In genomic region chr19:6978639-6978974, GRCm38 (mm10) we compare ENCODE assay signal across 8 mouse cellular contexts. TPM values are rescaled to one million over a fixed set of nuclear protein-coding genes. Genes with fewer than 3 reads are reported as not detected.
A peak's percentile ranks its signal among the peaks of the same experiment; 100 is the strongest.
DNase-seq lines count a peak whose midpoint lies in the region; ATAC-seq and TF ChIP-seq lines count a peak whose summit lies in the region.

No protein-coding gene starts in this region.

- no peak for TF ChIP-seq EP300 in CH12.LX (IDR thresholded peaks at IDR 0.05; ENCODE audit: low read length)

- in situ Hi-C loops in CH12.LX (cut with MboI; ENCODE audit: low pct_ligation_motif_present, low pct_unique_long_range_greater_than_20kb, low sequenced_read_pairs): no loop called here

- H3K9me3 ChIP-seq in CH12.LX (replicated peaks; ENCODE audit: low read length): no peaks in the 10 kb centered on the region
- H3K9me3 ChIP-seq in forebrain, embryonic 16.5 days (ENCODE audit: control insufficient read depth, low read length): no peaks in the 10 kb centered on the region
- H3K9me3 ChIP-seq in liver, embryonic 15.5 days (replicated peaks): no peaks in the 10 kb centered on the region

- H3K36me3 ChIP-seq in CH12.LX (replicated peaks in 1 of 2; ENCODE audit: control insufficient read depth in 1 of 2, insufficient read depth in 1 of 2, low read length in 1 of 2): peaks cover 20 to 42% of the 10 kb centered on the region in 2 experiments
- H3K36me3 ChIP-seq in forebrain, embryonic 16.5 days (ENCODE audit: control insufficient read depth, insufficient read depth): peaks cover 8% of the 10 kb centered on the region
- peaks cover 33% of the 10 kb centered on the region for H3K36me3 ChIP-seq in liver, embryonic 15.5 days (replicated peaks)

- ATAC-seq in forebrain, embryonic 16.5 days: no peak
- no peak for ATAC-seq in liver, embryonic 15.5 days (ENCODE audit: insufficient read depth)

- no peaks in the 10 kb centered on the region for H3K27me3 ChIP-seq in CH12.LX (replicated peaks)
- no peaks in the 10 kb centered on the region for H3K27me3 ChIP-seq in forebrain, embryonic 16.5 days (replicated peaks; ENCODE audit: control insufficient read depth, insufficient read depth, low read length)
- no peaks in the 10 kb centered on the region for H3K27me3 ChIP-seq in liver, embryonic 15.5 days

- intact Hi-C loops in gastrocnemius, adult 2 months (cut with DNase I): no loop called here

- TF ChIP-seq POLR2A in CH12.LX (IDR thresholded peaks at IDR 0.05; ENCODE audit: low read depth, low read length): no peak

- peak overlapping the region; percentile 69 for H3K4me2 ChIP-seq in CH12.LX (ENCODE audit: insufficient read depth, low read depth, poor library complexity, severe bottlenecking)
- peak overlapping the region; percentile 75 for H3K4me2 ChIP-seq in forebrain, embryonic 16.5 days (ENCODE audit: low read length)
- H3K4me2 ChIP-seq in liver, embryonic 15.5 days: peak overlapping the region; percentile 98

- H3K4me1 ChIP-seq in CH12.LX (ENCODE audit: control insufficient read depth in 1 of 2, insufficient read depth in 2 of 2): peaks cover 15 to 49% of the 10 kb centered on the region in 2 experiments
- H3K4me1 ChIP-seq in forebrain, embryonic 16.5 days (replicated peaks; ENCODE audit: control insufficient read depth, insufficient read depth, low read length): peaks cover 43% of the 10 kb centered on the region
- peaks cover 76% of the 10 kb centered on the region for H3K4me1 ChIP-seq in liver, embryonic 15.5 days (replicated peaks)

- no peak for DNase-seq in gastrocnemius, adult 2 months
- no peak for DNase-seq in gastrocnemius, adult 18-20 months (ENCODE audit: low spot score)
- no peak for DNase-seq in CH12.LX (ENCODE audit: extremely low read depth)
- DNase-seq in cerebellum, adult 11-12 months: no peak
- no peak for DNase-seq in cerebellum, adult 11 months
- no peak for DNase-seq in thymus, postnatal 14 days

- WGBS in forebrain, embryonic 16.5 days: 60% methylated on average over 3 of the region's 3 CpGs
- WGBS in liver, embryonic 15.5 days (ENCODE audit: insufficient replicate concordance): 32% methylated on average over 3 of the region's 3 CpGs

- H3K79me2 ChIP-seq in CH12.LX (replicated peaks; ENCODE audit: control insufficient read depth, extremely low read depth, insufficient read depth, poor library complexity, severe bottlenecking): peaks cover 29% of the 10 kb centered on the region

- H3K4me3 ChIP-seq in gastrocnemius, adult 2 months: peak overlapping the region; percentile 95
- H3K4me3 ChIP-seq in CH12.LX (replicated peaks in 1 of 3; ENCODE audit: low read depth in 2 of 3, low read length in 2 of 3, poor library complexity in 1 of 3): peak overlapping the region; percentile 66 to 83 (median 68)
- peak overlapping the region; percentile 80 for H3K4me3 ChIP-seq in forebrain, embryonic 16.5 days (replicated peaks; ENCODE audit: low read length)
- peak overlapping the region; percentile 77 for H3K4me3 ChIP-seq in liver, embryonic 15.5 days (replicated peaks)

- TF ChIP-seq RAD21 in CH12.LX (IDR thresholded peaks at IDR 0.05; ENCODE audit: low read depth, low read length): no peak

- H3K27ac ChIP-seq in gastrocnemius, adult 2 months: peak overlapping the region; percentile 100
- peak overlapping the region; percentile 32; the same call in 1 of the 2 replicates for H3K27ac ChIP-seq in CH12.LX (ENCODE audit: insufficient read depth, low read depth)
- peak overlapping the region; percentile 95 for H3K27ac ChIP-seq in forebrain, embryonic 16.5 days (ENCODE audit: low read length)
- H3K27ac ChIP-seq in liver, embryonic 15.5 days (replicated peaks): peak overlapping the region; percentile 91

- no peak for TF ChIP-seq CTCF in gastrocnemius, adult 2 months (IDR thresholded peaks at IDR 0.05)
- TF ChIP-seq CTCF in CH12.LX (conservative IDR thresholded peaks at IDR 0.05 in 1 of 2, IDR thresholded peaks at IDR 0.05 in 1 of 2; ENCODE audit: low read depth in 2 of 2, low read length in 2 of 2): no peak

- dilution Hi-C loops in CH12.LX (cut with MboI; ENCODE audit: extremely low pct_ligation_motif_present, extremely low pct_unique_long_range_greater_than_20kb, low sequenced_read_pairs): no loop called here

- peak overlapping the region; percentile 50; the same call in 1 of the 2 replicates for H3K9ac ChIP-seq in CH12.LX (ENCODE audit: insufficient read depth, low read depth)
- peak overlapping the region; percentile 60 for H3K9ac ChIP-seq in forebrain, embryonic 16.5 days (replicated peaks; ENCODE audit: low read depth, low read length)
- H3K9ac ChIP-seq in liver, embryonic 15.5 days: peak overlapping the region; percentile 71

TF ChIP-seq in CH12.LX, 34 proteins besides CTCF, POLR2A, EP300 and RAD21:
- TF ChIP-seq USF2 (conservative IDR thresholded peaks at IDR 0.05; ENCODE audit: low read depth, low read length) (no peak), JUN (IDR thresholded peaks at IDR 0.05; ENCODE audit: insufficient read depth, low read depth, low read length) (no peak), NELFE (IDR thresholded peaks at IDR 0.05; ENCODE audit: low read depth, low read length) (no peak), HCFC1 (IDR thresholded peaks at IDR 0.05; ENCODE audit: low read depth, low read length) (no peak), GABPA (IDR thresholded peaks at IDR 0.05; ENCODE audit: insufficient replicate concordance, low read depth, low read length) (no peak), SMC3 (IDR thresholded peaks at IDR 0.05; ENCODE audit: low read depth, low read length) (no peak), USF1 (IDR thresholded peaks at IDR 0.05; ENCODE audit: low read depth, low read length) (no peak), MAX (IDR thresholded peaks at IDR 0.05; ENCODE audit: low read length) (no peak), MYC (IDR thresholded peaks at IDR 0.05; ENCODE audit: low read depth, low read length) (no peak), BHLHE40 (IDR thresholded peaks at IDR 0.05; ENCODE audit: low read depth, low read length) (no peak), MEF2A (IDR thresholded peaks at IDR 0.05; ENCODE audit: borderline replicate concordance, low read depth, low read length) (no peak), KAT2A (IDR thresholded peaks at IDR 0.05; ENCODE audit: insufficient replicate concordance, low read length) (no peak), TBP (conservative IDR thresholded peaks at IDR 0.05; ENCODE audit: low read depth, low read length) (no peak), POLR2AphosphoS2 (IDR thresholded peaks at IDR 0.05; ENCODE audit: low read depth, low read length) (no peak), JUND (conservative IDR thresholded peaks at IDR 0.05; ENCODE audit: low read depth, low read length) (no peak)

RNA-seq across cellular contexts. Expression of gene Fkbp2, which starts 1.7 kb away (rescaled TPM):
- 10 to 100 TPM in 1 of 2 experiments, 1 to 10 TPM in 1; 7.9 to 11.2 TPM for total RNA-seq in gastrocnemius, adult 2 months (2021)
- total RNA-seq in gastrocnemius, adult 18-20 months (2021): 10 to 100 TPM in 1 of 2 experiments, 1 to 10 TPM in 1; 8.2 to 13.1 TPM
- 44.6 and 50.4 TPM in 2 replicates for total RNA-seq in CH12.LX (2012; rRNA removed)
- total RNA-seq in CH12.LX (2014; rRNA removed): 17.6 and 20.7 TPM in 2 replicates
- 87.0 and 97.7 TPM in 2 replicates for polyA plus RNA-seq in CH12.LX (2012; ENCODE audit: insufficient read length, low read depth)
- 73.8 and 101 TPM in 2 replicates for polyA plus RNA-seq in forebrain, embryonic 16.5 days (2015; fragmentation: Nextera tagmentation; extraction: Ambion mirVana)
- polyA plus RNA-seq in liver, embryonic 15.5 days (2015; fragmentation: Nextera tagmentation; extraction: Ambion mirVana): 88.3 and 101 TPM in 2 replicates

RNA-seq across cellular contexts. Expression of gene Plcb3, which starts 2.3 kb away (rescaled TPM):
- 10 to 100 TPM in 1 of 2 experiments, 1 to 10 TPM in 1; 9.1 to 11.0 TPM for total RNA-seq in gastrocnemius, adult 2 months (2021)
- 10 to 100 TPM; 10.2 to 11.3 TPM for total RNA-seq in gastrocnemius, adult 18-20 months (2021)
- total RNA-seq in CH12.LX (2012; rRNA removed) (6.4 and 7.5 TPM in 2 replicates), CH12.LX (2014; rRNA removed) (3.0 and 4.1 TPM in 2 replicates)
- polyA plus RNA-seq in CH12.LX (2012; ENCODE audit: insufficient read length, low read depth): 7.8 and 8.2 TPM in 2 replicates
- polyA plus RNA-seq in forebrain, embryonic 16.5 days (2015; fragmentation: Nextera tagmentation; extraction: Ambion mirVana): 11.5 and 12.3 TPM in 2 replicates
- 5.9 and 6.8 TPM in 2 replicates for polyA plus RNA-seq in liver, embryonic 15.5 days (2015; fragmentation: Nextera tagmentation; extraction: Ambion mirVana)

RNA-seq across cellular contexts. Expression of gene Ppp1r14b, which starts 3.8 kb away (rescaled TPM):
- total RNA-seq in gastrocnemius, adult 2 months (2021): 100 to 1,000 TPM; 121 to 127 TPM
- total RNA-seq in gastrocnemius, adult 18-20 months (2021): 100 to 1,000 TPM; 117 to 145 TPM
- total RNA-seq in CH12.LX (2012; rRNA removed): 256 and 329 TPM in 2 replicates
- total RNA-seq in CH12.LX (2014; rRNA removed): 151 and 167 TPM in 2 replicates
- 179 and 241 TPM in 2 replicates for polyA plus RNA-seq in CH12.LX (2012; ENCODE audit: insufficient read length, low read depth)
- 132 and 140 TPM in 2 replicates for polyA plus RNA-seq in forebrain, embryonic 16.5 days (2015; fragmentation: Nextera tagmentation; extraction: Ambion mirVana)
- 51.4 and 55.8 TPM in 2 replicates for polyA plus RNA-seq in liver, embryonic 15.5 days (2015; fragmentation: Nextera tagmentation; extraction: Ambion mirVana)

RNA-seq across cellular contexts. Expression of gene Vegfb, which starts 8.8 kb away (rescaled TPM):
- 100 to 1,000 TPM; 142 to 219 TPM for total RNA-seq in gastrocnemius, adult 2 months (2021)
- 100 to 1,000 TPM; 181 to 206 TPM for total RNA-seq in gastrocnemius, adult 18-20 months (2021)
- total RNA-seq in CH12.LX (2012; rRNA removed) (12.9 and 13.2 TPM in 2 replicates), CH12.LX (2014; rRNA removed) (3.2 and 3.5 TPM in 2 replicates)
- 28.4 and 35.1 TPM in 2 replicates for polyA plus RNA-seq in CH12.LX (2012; ENCODE audit: insufficient read length, low read depth)
- 42.5 and 44.6 TPM in 2 replicates for polyA plus RNA-seq in forebrain, embryonic 16.5 days (2015; fragmentation: Nextera tagmentation; extraction: Ambion mirVana)
- 15.5 and 15.6 TPM in 2 replicates for polyA plus RNA-seq in liver, embryonic 15.5 days (2015; fragmentation: Nextera tagmentation; extraction: Ambion mirVana)

RNA-seq across cellular contexts. Expression of gene Dnajc4, which starts 13.8 kb away (rescaled TPM):
- 10 to 100 TPM; 35.3 to 37.6 TPM for total RNA-seq in gastrocnemius, adult 2 months (2021)
- total RNA-seq in gastrocnemius, adult 18-20 months (2021): 10 to 100 TPM; 33.9 to 38.4 TPM
- total RNA-seq in CH12.LX (2012; rRNA removed): 9.7 and 11.2 TPM in 2 replicates
- total RNA-seq in CH12.LX (2014; rRNA removed): 6.2 and 7.5 TPM in 2 replicates
- 12.7 and 13.9 TPM in 2 replicates for polyA plus RNA-seq in CH12.LX (2012; ENCODE audit: insufficient read length, low read depth)
- 18.3 and 23.3 TPM in 2 replicates for polyA plus RNA-seq in forebrain, embryonic 16.5 days (2015; fragmentation: Nextera tagmentation; extraction: Ambion mirVana)
- polyA plus RNA-seq in liver, embryonic 15.5 days (2015; fragmentation: Nextera tagmentation; extraction: Ambion mirVana): 10.2 and 10.9 TPM in 2 replicates

Comparison
In these comparisons a context has a peak if more than half of its experiments do, and no peak if none do; other contexts are left out.
1. H3K27ac ChIP-seq: peak in every context shown above with its lines; median percentile 100 in gastrocnemius, adult 2 months; 95 in forebrain, embryonic 16.5 days; 91 in liver, embryonic 15.5 days; 32 in CH12.LX.